Mouse (Mus musculus): ENCODE data around the gene Slc25a36. TPM values are rescaled to one million over a fixed set of nuclear protein-coding genes. Genes with fewer than 3 reads are reported as not detected.

The Slc25a36 gene
- polyA plus RNA-seq, 1 experiment from 2014 or later = 96.0 TPM

DNA sequence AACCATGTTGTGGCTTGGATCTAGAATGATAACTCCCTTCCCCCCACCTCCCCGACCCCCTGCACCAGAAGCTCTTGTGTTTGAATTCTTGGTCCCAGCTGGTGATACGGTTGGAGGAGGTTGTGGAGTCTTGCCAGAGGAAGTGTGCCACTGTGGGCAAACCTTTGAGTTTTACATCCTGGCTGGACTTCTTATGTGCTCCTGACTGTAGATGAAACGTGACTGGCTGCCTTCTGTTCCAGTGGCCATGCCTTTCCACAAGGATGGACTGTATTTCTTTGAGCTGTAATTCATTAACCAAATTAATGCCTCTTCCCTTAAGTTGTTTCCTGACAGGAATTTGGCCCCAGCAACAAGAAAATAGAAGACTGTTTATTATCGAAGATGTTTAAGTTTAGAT lies 26.2 kb upstream of the Slc25a36 start:
- no peak overlapping the region for H3K9ac ChIP-seq
- no peak overlapping the region for H3K27ac ChIP-seq
- no peak overlapping the region for H3K4me2 ChIP-seq
- no peaks in the 10 kb centered on the region for H3K36me3 ChIP-seq
- WGBS = 82% methylated on average over 4 of the region's 4 CpGs
- no peaks in the 10 kb centered on the region for H3K4me1 ChIP-seq
- no peak overlapping the region for H3K4me3 ChIP-seq
- H3K9me3 ChIP-seq = no peaks in the 10 kb centered on the region
- no peak for ATAC-seq (ENCODE audit: insufficient number of reproducible peaks, insufficient read depth, low FRiP score, low TSS enrichment, low read depth)
- no peaks in the 10 kb centered on the region for H3K27me3 ChIP-seq

- H3K9me3 ChIP-seq = no peaks in the 10 kb centered on the region
- no peak overlapping the region for H3K4me2 ChIP-seq
- H3K9ac ChIP-seq = no peak overlapping the region
- WGBS = 88% methylated on average over 4 of the region's 4 CpGs
- no peak for ATAC-seq (ENCODE audit: insufficient number of reproducible peaks, insufficient read depth, low FRiP score, low TSS enrichment, low read depth)
- H3K27ac ChIP-seq = no peak overlapping the region
- no peaks in the 10 kb centered on the region for H3K4me1 ChIP-seq
- H3K27me3 ChIP-seq = no peaks in the 10 kb centered on the region
- no peak overlapping the region for H3K4me3 ChIP-seq
- H3K36me3 ChIP-seq = no peaks in the 10 kb centered on the region
Measured at GRCm38 (mm10) chr9:97135866-97136265, 24.9 kb upstream of the Slc25a36 start.

DNA sequence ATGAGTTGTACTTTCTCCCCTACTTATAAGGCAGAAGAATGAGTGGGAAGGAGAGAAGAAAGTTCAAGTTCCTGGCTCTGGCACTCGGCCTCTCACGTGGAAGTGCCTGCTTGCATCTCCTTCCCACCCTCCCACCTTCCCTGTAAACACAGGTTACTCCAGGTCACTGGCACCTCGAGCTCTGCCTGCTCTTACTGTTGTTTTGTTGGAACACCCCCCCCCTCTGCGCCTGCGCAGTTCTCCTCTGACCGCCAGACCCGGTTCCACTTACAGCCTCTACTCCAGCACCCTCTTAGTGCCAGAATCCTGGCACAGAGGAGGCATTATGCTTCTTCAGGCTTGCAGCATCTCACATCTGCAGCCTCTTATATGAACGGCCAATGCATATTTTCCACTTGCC lies 22.2 kb upstream of the Slc25a36 start:
- no peak overlapping the region for H3K4me3 ChIP-seq
- H3K9ac ChIP-seq = no peak overlapping the region
- H3K27me3 ChIP-seq = no peaks in the 10 kb centered on the region
- no peak overlapping the region for H3K4me2 ChIP-seq
- WGBS = 60% methylated on average over 8 of the region's 8 CpGs
- ATAC-seq (ENCODE audit: insufficient number of reproducible peaks, insufficient read depth, low FRiP score, low TSS enrichment, low read depth) = no peak
- no peaks in the 10 kb centered on the region for H3K36me3 ChIP-seq
- no peaks in the 10 kb centered on the region for H3K4me1 ChIP-seq
- no peak overlapping the region for H3K27ac ChIP-seq
- H3K9me3 ChIP-seq = no peaks in the 10 kb centered on the region

GRCm38 (mm10) chr9:97130001-97130400 lies 19.0 kb upstream of the Slc25a36 start:
- Histone ChIP-seq H3K4me3 (no peak overlapping the region), H3K27ac (no peak overlapping the region), H3K4me1 (no peaks in the 10 kb centered on the region), H3K36me3 (no peaks in the 10 kb centered on the region), H3K9ac (no peak overlapping the region), H3K4me2 (no peak overlapping the region), H3K9me3 (no peaks in the 10 kb centered on the region), H3K27me3 (no peaks in the 10 kb centered on the region)
- no peak for ATAC-seq (ENCODE audit: insufficient number of reproducible peaks, insufficient read depth, low FRiP score, low TSS enrichment, low read depth)
- WGBS = 86% methylated on average over 5 of the region's 5 CpGs

DNA sequence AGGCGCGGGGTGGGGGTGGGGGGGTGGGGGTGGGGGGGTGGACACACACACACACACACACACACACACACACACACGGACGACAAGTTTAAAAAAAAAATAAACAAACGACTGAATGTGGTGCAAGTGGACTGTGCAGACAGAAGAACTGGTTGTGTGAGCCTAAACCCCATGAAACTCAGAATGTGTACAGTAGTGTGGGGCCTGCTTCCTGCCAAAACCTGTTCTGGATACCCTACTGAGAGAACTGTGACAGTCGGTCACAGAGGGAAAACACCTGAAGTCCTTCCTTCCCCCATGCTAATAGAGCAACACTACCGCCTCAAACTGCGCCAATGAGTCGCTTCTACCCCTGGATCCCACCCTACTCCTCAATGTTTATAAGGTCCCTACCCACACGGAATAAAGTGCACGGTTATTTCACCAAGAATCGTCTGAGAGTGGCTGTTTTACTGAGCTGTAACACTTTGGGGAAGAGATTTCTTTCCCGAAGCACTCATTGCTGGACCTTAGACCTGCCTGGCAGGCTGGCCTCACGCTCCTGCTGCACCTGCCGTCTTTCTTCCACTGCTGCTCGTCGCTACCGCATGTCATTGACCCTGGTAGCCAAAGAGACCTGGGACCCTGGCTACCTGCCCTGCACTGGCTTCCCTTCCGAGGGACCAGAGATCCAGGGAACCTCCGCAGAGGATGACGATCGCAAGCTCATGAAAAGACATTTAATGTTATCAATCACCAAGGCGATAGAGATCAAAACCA lies 13.2 kb upstream of the Slc25a36 start:
- WGBS = 61% methylated on average over 23 of the region's 23 CpGs
- H3K4me2 ChIP-seq = no peak overlapping the region
- ATAC-seq (ENCODE audit: insufficient number of reproducible peaks, insufficient read depth, low FRiP score, low TSS enrichment, low read depth) = no peak
- H3K36me3 ChIP-seq = no peaks in the 10 kb centered on the region
- H3K4me1 ChIP-seq = no peaks in the 10 kb centered on the region
- no peak overlapping the region for H3K9ac ChIP-seq
- H3K27ac ChIP-seq = no peak overlapping the region
- no peaks in the 10 kb centered on the region for H3K9me3 ChIP-seq
- no peak overlapping the region for H3K4me3 ChIP-seq
- H3K27me3 ChIP-seq = no peaks in the 10 kb centered on the region

GRCm38 (mm10) chr9:97121432-97121831 lies 10.5 kb upstream of the Slc25a36 start:
- Histone ChIP-seq H3K9ac (no peak overlapping the region), H3K36me3 (no peaks in the 10 kb centered on the region), H3K27me3 (no peaks in the 10 kb centered on the region), H3K9me3 (no peaks in the 10 kb centered on the region), H3K4me1 (no peaks in the 10 kb centered on the region), H3K4me2 (no peak overlapping the region), H3K4me3 (no peak overlapping the region), H3K27ac (no peak overlapping the region)
- ATAC-seq (ENCODE audit: insufficient number of reproducible peaks, insufficient read depth, low FRiP score, low TSS enrichment, low read depth) = no peak
- WGBS = 77% methylated on average over 2 of the region's 2 CpGs

DNA sequence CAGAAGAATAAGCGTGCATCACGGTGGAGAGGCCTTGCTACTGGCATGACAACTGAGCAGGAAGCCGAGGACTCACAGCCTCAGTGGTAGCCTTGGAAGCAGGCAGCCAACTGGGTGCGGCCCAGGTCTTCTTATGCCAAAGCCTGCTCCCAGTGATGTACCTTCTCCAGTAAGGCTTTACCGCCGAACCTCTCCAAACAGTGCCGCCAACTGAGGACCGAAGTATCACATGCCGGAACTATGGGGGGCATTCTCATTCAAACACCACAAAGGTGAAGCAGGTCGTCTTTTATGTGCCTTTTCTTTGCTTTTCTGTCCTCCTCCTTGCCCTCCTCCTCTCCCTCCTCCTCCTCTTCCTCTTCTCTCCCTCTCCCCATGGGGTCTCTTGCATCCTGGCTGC lies 3.3 kb upstream of the Slc25a36 start:
- Histone ChIP-seq H3K9me3 (no peaks in the 10 kb centered on the region), H3K4me2 (no peak overlapping the region), H3K9ac (no peak overlapping the region), H3K4me1 (peaks cover 6% of the 10 kb centered on the region), H3K36me3 (no peaks in the 10 kb centered on the region), H3K27me3 (no peaks in the 10 kb centered on the region), H3K4me3 (no peak overlapping the region), H3K27ac (no peak overlapping the region)
- no peak for ATAC-seq (ENCODE audit: insufficient number of reproducible peaks, insufficient read depth, low FRiP score, low TSS enrichment, low read depth)
- WGBS = 91% methylated on average over 10 of the region's 10 CpGs

GRCm38 (mm10) chr9:97113555-97113929 lies 2.6 kb upstream of the Slc25a36 start:
- peaks cover 11% of the 10 kb centered on the region for H3K4me1 ChIP-seq
- ATAC-seq (ENCODE audit: insufficient number of reproducible peaks, insufficient read depth, low FRiP score, low TSS enrichment, low read depth) = no peak
- WGBS = 41% methylated on average over 5 of the region's 5 CpGs
- no peak overlapping the region for H3K4me2 ChIP-seq
- no peaks in the 10 kb centered on the region for H3K36me3 ChIP-seq
- H3K27me3 ChIP-seq = no peaks in the 10 kb centered on the region
- no peak overlapping the region for H3K27ac ChIP-seq
- no peak overlapping the region for H3K9ac ChIP-seq
- no peak overlapping the region for H3K4me3 ChIP-seq
- no peaks in the 10 kb centered on the region for H3K9me3 ChIP-seq

DNA sequence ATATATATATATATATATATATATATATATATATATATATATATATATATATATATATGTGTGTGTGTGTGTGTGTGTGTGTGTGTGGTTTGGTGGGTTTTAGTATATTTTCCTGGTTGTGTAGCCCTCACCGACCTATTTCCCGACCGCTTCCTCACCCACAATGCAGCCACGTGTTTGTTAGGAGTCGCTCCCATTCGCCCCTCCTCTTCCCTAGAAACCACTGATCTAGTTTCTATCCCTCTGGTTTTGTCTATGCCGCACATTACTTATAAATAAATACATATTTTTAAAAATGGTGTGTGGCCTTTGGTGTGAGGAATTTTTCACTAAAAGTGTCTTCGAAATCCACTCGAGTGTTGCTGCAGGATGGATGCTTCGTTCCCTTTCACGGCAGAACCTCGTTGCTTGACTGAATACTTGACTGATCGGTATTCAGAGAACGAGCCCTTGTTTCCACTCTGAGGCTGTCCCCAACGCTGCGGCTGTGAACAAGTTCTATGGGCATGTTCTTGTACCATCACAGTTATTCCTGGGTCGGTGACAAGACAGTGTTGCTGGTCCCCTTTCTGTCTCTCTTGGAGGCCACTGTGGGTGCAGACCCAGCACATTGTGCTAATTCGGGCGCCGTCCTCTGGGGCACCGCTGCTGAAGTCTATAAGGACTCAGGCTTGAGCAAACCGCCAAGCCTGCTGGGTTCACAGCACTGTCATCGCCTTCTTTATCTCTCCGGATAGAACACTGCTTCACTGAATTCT lies 2.0 kb upstream of the Slc25a36 start:
- peaks cover 11% of the 10 kb centered on the region for H3K4me1 ChIP-seq
- no peaks in the 10 kb centered on the region for H3K9me3 ChIP-seq
- no peak overlapping the region for H3K4me3 ChIP-seq
- no peaks in the 10 kb centered on the region for H3K36me3 ChIP-seq
- H3K9ac ChIP-seq = no peak overlapping the region
- no peak for ATAC-seq (ENCODE audit: insufficient number of reproducible peaks, insufficient read depth, low FRiP score, low TSS enrichment, low read depth)
- H3K27me3 ChIP-seq = no peaks in the 10 kb centered on the region
- no peak overlapping the region for H3K27ac ChIP-seq
- 65% methylated on average over 24 of the region's 24 CpGs for WGBS
- H3K4me2 ChIP-seq = no peak overlapping the region

GRCm38 (mm10) chr9:97112238-97112637 lies 1.3 kb upstream of the Slc25a36 start:
- H3K36me3 ChIP-seq = peaks cover 5% of the 10 kb centered on the region; the same call in 1 of the 2 replicates
- ATAC-seq (ENCODE audit: insufficient number of reproducible peaks, insufficient read depth, low FRiP score, low TSS enrichment, low read depth) = no peak
- no peak overlapping the region for H3K27ac ChIP-seq
- WGBS = 78% methylated on average over 7 of the region's 7 CpGs
- H3K27me3 ChIP-seq = no peaks in the 10 kb centered on the region
- H3K9ac ChIP-seq = no peak overlapping the region
- H3K4me1 ChIP-seq = peaks cover 11% of the 10 kb centered on the region
- H3K4me3 ChIP-seq = no peak overlapping the region
- H3K4me2 ChIP-seq = no peak overlapping the region
- no peaks in the 10 kb centered on the region for H3K9me3 ChIP-seq

DNA sequence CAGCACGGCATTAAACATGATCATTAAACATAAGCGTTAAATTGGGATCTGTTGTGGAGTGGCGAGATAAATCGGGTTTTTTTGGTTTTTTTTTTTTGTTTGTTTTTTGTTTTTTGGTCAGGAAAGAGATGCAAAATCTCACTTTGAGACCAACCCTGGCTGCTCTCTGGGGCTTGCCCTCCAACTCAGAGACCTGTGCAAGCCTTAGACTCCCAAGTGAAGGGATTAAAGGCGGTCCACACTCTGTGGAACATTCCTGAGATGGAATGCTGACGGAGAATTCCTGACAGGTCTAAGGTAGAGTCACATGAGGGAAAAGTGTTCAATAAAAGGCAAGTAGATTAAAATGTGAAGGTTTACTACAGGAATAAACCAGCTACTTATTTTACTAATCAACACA lies 549 bp upstream of the Slc25a36 start:
- no peak for ATAC-seq (ENCODE audit: insufficient number of reproducible peaks, insufficient read depth, low FRiP score, low TSS enrichment, low read depth)
- H3K4me2 ChIP-seq = peak overlapping the region; percentile 62
- 5% methylated on average over 6 of the region's 6 CpGs for WGBS
- peak overlapping the region; percentile 96 for H3K9ac ChIP-seq
- H3K4me3 ChIP-seq = peak overlapping the region; percentile 93
- peak overlapping the region; percentile 90 for H3K27ac ChIP-seq
- peaks cover 6% of the 10 kb centered on the region; the same call in 1 of the 2 replicates for H3K36me3 ChIP-seq
- no peaks in the 10 kb centered on the region for H3K27me3 ChIP-seq
- H3K9me3 ChIP-seq = no peaks in the 10 kb centered on the region
- H3K4me1 ChIP-seq = peaks cover 11% of the 10 kb centered on the region
